Mouse (Mus musculus) liver, embryonic 14.5 days (tissue): ENCODE results near the gene Dock8.

Experiments
- CTCF ChIP-seq: IDR thresholded peaks from 2 replicates; pipeline ENCODE4 v1.5.1; 2016; ENCODE audit warnings: antibody characterized with exemption, low read depth, control low read depth
- EP300 ChIP-seq: IDR thresholded peaks from 2 replicates; pipeline ENCODE4 v1.6.1; 2016; ENCODE audit warnings: antibody characterized with exemption, low read depth

- TF ChIP-seq EP300 = no peak
- no peak for TF ChIP-seq CTCF
Observed at GRCm38 (mm10) chr19:24971307-24971706, 28.0 kb upstream of the Dock8 start.
